Mouse (Mus musculus): ENCODE measurements around the gene Sctr.

The Sctr gene

DNA sequence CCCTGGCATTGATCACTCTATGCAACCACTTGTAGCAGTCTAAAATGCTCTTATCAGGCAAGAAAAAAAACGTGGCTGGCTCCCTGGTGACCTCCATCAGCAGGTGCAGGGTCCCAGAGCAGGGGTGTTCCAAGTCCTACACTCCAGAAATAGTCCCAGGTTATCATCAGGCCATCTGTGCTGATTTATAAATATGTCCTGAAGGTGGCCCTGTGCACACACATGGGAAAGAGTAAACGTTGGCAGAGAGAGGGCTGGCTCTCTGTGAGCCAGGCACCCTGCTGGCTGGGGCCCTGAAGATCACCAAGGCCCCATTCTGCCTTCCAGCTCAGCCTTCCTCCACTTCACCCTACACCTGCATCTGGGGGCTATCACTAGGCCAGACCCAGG, 18.4 kb downstream of the Sctr start:
- in situ Hi-C loops (cut with MboI; ENCODE audit: low sequenced_read_pairs): loop anchor here (10.0 kb wide), 1 partner anchor 120 kb away; no protein-coding TSS in a partner anchor

DNA sequence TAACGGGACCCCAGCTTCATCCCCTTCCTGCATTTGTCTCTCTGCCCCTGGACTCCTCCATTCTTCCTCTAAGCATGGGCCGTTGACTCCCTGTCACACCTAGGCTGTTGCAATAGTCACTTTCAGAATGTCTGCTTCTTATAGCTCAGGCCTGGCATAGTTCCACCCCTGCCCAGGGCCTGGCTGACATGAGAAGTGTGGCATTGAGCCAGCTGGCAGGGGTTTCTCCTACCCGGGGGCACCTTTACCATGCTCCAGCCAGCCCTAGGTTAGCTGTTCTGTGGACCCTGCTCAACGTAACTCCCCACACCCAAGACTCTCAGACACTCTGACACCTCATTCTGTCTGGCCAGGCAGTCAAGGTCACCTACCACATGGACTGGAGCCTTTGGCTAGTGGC, 21.0 kb downstream of the Sctr start:
- in situ Hi-C loops (cut with MboI; ENCODE audit: low sequenced_read_pairs): loop anchor here (10.0 kb wide), 1 partner anchor 117 kb away; no protein-coding TSS in a partner anchor

DNA sequence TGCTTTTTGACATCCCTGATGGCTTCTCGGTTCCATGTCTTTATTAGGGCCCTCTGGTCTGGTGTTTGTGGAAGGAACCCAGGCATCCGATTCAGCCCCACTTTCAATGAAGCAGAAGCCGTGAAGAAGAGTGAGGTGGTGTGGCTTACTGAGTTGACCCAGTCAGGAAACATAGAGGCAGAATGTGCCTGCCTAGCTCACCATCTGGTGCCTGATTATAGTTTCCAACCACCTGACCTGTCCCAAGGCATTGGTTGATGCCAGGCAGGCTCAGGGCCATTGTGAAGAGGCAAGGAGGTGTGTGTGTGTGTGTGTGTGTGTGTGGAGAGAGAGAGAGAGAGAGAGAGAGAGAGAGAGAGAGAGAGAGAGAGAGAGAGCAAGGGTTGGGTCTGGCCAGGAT, 23.8 kb downstream of the Sctr start:
- in situ Hi-C loops (cut with MboI; ENCODE audit: low sequenced_read_pairs): no loop called here

DNA sequence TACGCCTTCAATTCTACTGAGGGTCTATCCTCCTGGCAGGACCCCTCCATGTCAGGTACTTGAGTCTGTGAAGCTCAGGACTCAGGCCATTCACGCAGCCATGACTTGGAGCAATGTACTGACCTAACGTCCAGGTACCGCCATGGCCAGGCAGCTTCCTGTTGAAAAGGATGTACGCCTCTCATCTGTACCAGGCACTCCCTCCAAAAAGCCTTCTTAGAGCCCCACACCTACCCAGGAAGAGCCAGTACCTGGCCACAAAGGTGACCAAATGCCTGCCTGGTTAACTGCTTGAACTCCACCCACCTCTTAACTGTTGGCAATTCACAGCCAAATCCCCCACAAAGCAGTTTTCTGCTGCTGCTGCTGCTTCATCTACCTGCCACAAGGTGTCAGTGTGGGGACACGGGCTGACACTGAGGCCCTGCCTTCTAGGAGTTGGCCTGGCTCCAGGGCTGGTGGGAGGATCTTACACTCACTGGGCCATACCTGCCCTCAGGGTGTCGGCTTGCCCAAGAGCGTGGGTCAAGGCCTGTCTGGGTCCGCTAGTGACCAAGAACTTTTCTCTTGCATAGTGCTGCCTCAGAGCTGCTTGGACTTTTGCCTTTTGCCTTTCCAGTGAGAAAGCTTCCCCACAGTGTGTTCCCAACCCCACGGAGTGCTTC, 26.2 kb downstream of the Sctr start:
- in situ Hi-C loops (cut with MboI; ENCODE audit: low sequenced_read_pairs): no loop called here

DNA sequence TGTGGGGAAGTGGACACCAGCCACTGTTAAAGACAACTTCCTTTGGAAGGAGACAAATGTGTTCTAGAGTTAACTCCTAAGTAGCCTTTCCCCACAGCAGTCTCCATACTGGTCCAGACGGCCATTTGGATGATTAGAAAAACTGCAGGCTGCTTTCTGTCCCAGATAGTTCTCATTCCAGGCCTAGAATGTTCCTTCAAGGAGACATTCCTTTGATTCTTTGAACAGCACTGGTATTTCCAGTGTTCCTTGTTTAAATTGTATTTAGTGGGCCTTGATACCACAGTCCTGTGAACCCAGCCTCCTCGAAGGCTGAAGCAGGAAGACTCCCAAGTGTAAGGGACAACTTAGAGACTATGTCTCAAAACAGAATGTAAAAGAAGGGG, 26.8 kb downstream of the Sctr start:
- in situ Hi-C loops (cut with MboI; ENCODE audit: low sequenced_read_pairs): no loop called here

DNA sequence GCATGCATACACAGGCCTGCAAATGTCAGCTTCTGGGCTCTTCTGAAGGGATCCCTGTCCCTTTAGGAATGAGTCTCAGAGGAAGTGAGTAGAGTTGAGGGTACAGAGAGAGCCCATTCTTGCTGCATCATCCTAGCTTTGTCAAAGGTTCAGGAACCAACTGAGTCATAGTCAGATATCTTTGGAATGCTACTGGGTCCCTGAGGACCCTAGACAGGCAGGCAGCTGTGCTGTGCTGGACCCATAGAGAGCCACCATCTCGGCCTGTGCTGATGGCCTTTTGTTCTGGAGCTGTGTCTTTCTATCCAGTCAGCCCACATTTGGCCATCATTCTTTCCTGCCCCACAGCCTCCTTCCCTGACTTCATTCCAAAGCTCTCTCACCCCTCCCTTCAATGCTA, 28.1 kb downstream of the Sctr start:
- in situ Hi-C loops (cut with MboI; ENCODE audit: low sequenced_read_pairs): no loop called here

DNA sequence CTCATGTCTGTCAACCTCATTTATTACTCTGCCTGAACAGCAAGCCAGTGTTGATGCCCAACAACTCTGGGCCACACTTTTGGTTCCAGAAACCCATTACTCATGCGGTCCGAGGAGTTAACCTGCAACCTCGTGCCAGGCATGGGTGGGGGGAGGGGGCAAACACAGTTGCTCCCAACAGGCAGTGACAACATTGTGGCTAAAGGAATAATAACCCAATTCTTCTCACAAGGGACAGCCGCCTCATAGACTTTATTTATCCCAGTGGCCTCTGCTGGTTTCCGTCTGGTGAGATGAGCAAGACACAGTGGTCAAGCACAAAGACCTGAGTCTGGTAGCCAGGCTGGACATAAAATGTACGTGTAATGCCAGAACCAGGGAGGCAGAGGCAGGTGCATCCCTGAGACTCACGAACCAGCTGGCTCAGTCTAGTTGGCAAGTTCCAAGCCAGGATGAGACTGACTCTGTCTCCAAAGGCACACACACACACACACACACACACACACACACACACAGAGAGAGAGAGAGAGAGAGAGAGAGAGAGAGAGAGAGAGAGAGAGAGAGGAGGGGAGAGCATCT, 28.9 kb downstream of the Sctr start:
- in situ Hi-C loops (cut with MboI; ENCODE audit: low sequenced_read_pairs): no loop called here

DNA sequence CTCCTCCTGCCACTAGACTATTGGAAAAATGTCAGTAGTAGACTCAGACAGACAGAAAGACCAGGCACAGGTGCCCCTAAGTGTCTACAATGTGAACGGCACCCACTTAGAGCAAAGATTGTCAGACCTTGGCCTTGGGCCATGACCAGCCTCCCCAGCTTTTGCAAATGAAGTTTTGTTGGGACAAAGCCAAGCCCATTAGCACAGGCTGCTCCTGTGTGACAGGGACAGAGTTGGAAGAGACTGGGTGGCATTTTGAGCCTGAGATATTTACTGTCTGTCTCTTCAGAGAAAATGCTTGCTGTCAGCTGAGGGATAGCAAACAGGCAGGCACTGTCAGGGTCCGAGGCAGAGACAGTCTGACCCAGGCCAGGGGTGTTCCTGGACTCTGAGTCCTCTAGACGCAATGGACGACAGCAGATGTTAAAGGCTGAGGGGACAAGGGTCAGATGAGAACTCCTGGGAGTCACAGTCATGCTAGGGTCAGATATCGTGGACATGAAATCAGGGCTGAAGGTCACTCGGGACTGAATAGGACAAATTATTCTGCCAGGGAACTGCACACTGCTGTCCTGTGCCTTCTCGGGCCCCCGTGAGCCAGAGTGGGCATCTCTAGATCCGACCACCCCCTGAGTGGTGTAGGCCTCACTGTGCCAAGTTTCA, 30.5 kb downstream of the Sctr start:
- in situ Hi-C loops (cut with MboI; ENCODE audit: low sequenced_read_pairs): no loop called here

DNA sequence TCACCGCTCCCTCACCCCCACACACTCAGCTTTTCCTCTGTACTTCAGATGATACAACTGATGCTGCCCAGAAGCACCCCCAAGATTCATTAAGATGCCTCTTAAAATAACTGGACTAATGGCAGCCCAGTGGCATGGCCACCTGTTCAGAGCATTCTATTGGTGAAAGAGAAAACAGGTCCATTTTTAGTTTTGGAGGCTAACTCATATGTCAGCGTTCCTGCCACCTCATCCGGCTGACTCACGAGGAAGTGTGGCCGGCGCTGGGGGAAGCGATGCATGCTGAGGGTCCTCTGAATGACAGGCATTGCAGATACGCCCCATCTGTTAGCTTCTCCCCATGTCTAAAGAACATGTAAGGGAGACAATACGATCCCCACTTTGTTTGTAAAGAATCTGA, 31.9 kb downstream of the Sctr start:
- in situ Hi-C loops (cut with MboI; ENCODE audit: low sequenced_read_pairs): no loop called here

DNA sequence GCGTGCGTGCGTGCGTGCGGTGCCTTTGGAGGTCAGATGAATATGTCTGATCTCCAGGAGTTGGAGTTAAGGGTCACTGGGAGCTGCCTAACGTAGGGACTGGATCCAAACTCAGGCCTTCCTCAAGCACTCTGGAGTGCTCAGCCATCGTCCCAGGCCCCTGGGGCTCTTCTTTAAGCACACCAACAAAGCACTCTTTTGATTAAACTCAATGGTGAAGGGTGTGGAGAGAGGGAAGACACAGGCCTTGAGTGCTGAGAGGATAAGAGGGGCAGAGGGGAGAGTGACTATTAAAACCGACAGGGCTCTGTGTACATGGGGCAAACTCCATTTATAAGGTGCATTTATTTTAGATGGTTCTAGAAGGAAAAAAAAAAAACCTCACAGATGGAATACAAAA, 35.7 kb downstream of the Sctr start:
- in situ Hi-C loops (cut with MboI; ENCODE audit: low sequenced_read_pairs): no loop called here

DNA sequence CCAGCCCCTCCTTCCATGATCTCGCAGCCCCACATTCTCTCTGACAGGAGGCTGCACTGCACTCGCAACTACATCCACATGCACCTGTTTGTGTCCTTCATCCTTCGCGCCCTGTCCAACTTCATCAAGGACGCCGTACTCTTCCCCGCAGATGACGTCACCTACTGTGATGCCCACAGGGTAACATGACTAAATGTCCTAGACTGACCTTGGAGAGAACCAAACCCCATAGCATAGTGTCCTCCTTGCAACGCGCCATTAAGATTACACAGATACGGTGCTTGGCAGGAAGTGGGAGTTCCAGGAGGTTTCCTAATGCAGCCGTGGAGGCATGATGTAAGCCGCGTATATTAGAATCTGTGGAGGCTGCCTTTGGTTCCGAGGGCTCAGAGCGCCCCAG, 37.9 kb downstream of the Sctr start:
- in situ Hi-C loops (cut with MboI; ENCODE audit: low sequenced_read_pairs): no loop called here

DNA sequence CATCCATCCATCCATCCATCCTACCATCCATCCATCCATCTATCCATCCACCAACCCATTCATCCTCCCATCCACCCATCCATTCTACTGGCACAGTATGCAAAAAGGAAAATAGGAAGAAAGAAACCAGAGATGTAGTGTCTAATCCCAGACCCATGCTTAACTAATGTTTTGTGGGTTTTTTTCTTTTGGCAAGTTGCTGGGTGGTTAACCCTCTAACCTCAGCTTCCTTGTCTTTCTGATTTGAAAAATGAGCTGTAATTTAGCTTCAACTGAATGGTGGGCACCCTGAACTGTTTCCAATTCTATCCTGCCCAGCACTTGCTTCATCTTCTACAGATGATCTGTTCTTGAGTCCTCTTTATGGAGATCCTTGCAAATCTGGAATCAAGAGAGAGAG, 40.6 kb downstream of the Sctr start:
- in situ Hi-C loops (cut with MboI; ENCODE audit: low sequenced_read_pairs): no loop called here

DNA sequence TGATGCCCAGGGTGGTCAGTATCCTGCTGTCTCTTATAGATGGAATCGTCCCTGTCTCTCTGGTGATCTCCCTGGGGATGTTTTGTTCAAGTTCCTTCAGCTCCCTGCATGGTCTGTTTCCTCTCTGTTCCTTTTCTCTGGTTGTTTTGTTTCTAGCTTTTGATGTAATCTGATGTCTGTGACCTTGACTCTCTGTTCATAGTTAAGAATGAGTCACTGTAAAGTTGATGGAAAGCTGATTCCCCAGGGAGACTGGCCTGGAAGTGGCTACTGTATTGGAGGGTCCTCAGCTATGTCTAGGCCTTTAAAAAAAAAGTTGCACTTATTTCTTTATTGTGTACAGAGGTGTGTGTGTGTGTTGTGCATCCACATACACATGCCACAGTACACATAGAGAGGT, 44.4 kb downstream of the Sctr start:
- in situ Hi-C loops (cut with MboI; ENCODE audit: low sequenced_read_pairs): no loop called here

DNA sequence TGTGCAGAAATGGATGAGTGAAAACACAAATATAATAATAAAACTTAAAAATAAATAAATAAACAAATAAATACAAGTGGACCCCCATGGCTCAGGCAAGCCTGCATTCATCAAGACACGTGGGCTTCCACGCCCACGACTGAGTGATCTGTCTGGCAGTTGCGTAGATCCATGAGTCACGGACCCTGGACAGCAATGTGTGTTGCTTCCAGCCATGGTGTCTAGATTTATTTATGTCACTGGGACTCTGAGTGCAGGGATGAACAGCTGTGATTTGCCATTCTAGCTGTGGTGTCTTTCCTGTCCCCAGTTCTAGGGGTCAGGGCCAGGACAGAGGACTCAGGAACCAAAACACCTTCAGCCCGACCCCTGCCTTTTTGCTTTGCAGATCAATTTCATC, 48.3 kb downstream of the Sctr start:
- in situ Hi-C loops (cut with MboI; ENCODE audit: low sequenced_read_pairs): no loop called here

DNA sequence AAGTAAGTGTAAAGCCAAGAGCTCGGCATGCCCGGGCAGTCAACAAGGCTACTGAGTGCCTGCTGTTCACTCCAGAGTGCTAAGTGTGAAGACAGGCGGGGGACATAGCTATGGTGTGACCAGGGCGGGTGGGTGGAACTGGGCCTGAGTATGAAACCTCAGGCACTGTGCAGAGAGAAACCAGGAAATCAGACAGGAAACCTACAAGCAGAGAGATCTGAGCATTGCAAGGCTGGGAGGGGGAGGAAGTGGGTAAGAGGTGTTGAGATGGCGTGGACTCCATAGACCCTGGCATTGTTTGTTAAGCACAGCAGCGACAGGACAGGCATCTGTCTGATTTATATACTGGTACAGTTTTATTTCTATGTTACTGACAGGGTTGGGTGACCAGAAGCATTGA, 48.8 kb downstream of the Sctr start:
- in situ Hi-C loops (cut with MboI; ENCODE audit: low sequenced_read_pairs): no loop called here

DNA sequence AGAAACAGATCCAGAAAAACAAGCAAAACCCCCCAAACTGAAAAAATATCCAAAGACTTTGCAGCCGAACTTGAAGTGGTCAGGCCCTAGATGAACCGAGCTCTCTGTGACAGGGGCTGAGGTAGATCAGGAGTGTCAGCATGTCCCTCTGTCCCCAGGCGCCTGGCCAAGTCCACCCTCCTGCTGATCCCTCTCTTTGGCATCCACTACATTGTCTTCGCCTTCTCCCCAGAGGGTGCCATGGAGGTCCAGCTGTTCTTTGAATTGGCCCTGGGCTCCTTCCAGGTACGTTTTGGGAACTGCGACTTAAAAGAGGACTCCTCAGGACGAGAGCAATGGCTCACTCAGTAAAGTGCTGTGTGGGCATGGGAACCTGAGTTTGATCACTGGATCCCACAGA, 49.5 kb downstream of the Sctr start:
- in situ Hi-C loops (cut with MboI; ENCODE audit: low sequenced_read_pairs): no loop called here

DNA sequence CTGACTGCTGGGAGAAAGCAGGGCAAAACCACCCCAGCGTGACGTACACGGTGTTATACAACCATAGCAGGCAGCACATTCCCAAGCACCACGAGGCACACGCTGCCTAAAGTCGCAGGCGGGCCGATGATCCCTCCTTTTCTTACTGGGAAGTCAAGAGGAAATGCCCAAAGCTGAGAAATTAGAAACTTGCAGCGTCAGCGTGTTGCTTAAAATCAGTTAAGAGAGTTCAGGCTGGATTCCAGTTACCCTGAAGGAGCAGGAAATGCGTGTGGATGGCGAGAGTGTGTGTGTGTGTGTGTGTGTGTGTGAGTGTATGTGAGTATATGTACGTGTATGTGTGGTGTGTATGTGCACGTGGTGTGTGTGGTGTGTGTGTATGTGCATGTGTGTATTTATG, 50.4 kb downstream of the Sctr start:
- in situ Hi-C loops (cut with MboI; ENCODE audit: low sequenced_read_pairs): no loop called here

DNA sequence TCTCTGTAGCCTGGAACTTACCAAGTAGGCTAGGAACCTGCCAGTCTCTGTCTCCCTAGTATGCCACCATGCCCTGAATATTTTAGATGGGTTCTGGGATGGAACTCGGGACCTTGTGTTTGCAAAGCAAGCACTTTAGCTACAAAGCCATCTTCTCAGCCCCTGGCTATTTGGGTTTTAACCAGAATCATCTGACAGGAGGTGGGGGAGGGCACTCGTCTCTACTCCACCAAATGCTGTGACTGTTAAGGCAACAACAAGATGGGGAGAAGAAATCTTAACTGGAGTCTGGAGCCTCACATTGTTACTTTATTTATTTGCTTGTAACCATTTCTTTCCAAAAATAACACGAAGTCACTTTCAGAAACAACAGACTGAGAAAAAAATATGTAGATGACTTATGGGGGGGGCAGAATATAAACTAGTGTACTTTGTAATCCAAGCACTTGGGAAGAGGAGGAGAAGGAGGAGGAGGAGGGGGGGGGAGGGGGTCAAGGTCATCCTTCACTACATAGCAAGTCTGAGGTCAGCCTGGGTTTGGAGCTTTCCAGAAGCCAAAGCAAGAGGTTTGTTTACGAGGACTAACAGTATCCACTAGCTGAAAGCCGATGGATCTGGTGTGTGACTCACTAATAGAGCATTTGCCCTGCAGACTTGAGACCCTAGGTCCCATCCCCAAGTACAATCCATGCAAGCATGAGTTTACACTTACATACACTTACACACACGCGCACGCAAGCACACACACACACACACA, 51.2 kb downstream of the Sctr start:
- in situ Hi-C loops (cut with MboI; ENCODE audit: low sequenced_read_pairs): no loop called here

DNA sequence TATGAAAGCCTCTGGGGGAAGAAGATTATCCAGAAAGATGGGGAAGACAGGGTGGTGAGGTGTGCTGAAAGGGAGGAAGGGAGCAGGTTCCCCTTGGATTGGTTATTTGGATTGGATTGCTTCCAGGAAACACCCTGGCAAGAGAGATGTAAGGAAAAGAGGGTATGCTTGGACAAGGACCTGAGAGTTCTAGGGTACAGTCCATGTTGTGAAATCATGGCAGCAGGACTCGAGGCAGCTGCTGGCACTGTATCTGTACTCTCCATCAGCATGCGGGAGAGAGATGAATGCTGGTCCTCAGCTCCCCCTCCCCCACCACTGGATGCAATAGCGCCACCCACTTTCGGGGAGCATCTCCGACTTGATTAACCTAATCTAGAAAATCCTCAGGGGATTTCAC, 54.0 kb downstream of the Sctr start:
- in situ Hi-C loops (cut with MboI; ENCODE audit: low sequenced_read_pairs): no loop called here

DNA sequence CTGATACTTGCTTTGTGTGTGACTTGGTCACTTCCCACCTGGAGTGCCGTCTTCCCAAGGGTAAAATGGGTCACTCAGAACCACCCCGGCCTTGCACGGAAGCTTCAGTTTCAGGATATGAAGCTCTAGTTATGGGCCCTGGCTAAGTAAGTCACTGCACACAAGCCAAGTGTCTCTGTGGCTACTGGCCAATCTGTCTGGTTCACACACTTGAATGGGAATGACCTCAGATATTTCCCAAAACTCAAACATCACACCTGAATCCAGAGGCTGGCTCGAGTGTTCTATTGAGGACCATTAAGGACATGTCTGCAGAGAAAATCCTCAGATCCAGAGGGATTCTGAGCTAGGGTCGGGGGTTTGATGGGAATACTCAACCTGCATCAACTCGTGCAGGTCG, 55.5 kb downstream of the Sctr start:
- in situ Hi-C loops (cut with MboI; ENCODE audit: low sequenced_read_pairs): no loop called here

DNA sequence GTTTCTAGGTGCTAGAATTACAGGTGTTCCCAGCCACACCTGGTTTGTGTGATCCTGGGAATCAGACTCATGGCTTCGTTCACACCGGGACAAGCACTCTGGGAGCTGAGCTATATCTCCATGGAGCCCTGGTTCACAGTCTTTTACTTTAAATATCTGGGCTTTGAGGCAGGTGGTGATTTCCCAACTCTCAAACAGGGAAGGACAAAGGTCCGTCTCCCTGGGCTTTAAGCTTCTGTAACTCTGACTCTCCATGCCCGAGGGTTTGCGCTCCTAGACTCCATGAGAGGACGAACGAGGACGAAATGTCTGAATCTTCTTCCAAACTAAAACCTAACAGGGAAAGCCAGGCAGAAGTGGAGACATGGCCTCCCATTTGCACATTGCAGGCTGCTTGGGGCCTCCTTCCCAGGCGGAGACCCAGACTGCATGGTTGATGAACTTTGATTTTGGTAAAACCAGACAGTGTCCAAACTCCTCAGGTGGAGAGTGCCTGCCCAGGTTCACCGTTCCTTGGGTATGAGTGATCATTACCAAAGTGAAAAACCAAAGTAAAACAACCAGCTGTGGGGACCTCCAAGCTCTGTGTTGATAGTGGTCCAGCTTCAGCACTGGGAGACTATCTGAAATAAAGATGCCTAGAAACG, 57.5 kb downstream of the Sctr start:
- in situ Hi-C loops (cut with MboI; ENCODE audit: low sequenced_read_pairs): no loop called here
